In the genomic region with DNA sequence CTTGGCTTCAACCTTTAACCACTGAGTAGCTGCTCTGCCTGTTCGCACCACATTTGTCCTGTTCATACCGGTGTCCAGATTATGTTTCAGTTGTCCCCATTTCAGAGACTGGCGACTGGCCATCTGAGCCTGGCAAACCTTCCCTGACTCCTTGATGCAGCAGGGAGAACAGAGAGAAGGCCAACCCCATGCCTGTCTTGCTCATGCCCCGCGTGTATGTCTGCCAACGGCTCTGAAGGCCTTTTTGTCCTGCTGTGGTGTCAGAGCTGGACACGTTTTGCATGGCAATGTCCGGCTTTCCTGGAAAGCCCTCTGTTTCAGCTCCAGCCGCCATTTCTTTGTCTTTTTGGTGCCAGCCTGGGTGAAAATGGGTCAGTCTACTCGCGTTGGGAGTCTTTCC, we compare ENCODE assay signal across 8 mouse cellular contexts.
DNase-seq lines count a peak whose midpoint lies in the region; ATAC-seq and TF ChIP-seq lines count a peak whose summit lies in the region.

No protein-coding gene starts in this region.

- no peak overlapping the region for H3K9ac ChIP-seq in forebrain, embryonic 14.5 days (ENCODE audit: low read length)
- H3K9ac ChIP-seq in forebrain, embryonic 12.5 days: no peak overlapping the region

- no peak overlapping the region; the same call in 1 of the 2 replicates for H3K27ac ChIP-seq in forebrain, embryonic 14.5 days (ENCODE audit: low read depth, low read length)
- H3K27ac ChIP-seq in forebrain, embryonic 12.5 days: no peak overlapping the region
- H3K27ac ChIP-seq in cerebellum, adult 2 months (ENCODE audit: insufficient read depth, low read length): no peak overlapping the region

- no peak for TF ChIP-seq POLR2A in cerebellum, adult 2 months (IDR thresholded peaks at IDR 0.05; ENCODE audit: borderline replicate concordance, insufficient read depth, low read length)

- peak; percentile 37 for ATAC-seq in forebrain, embryonic 14.5 days
- no peak for ATAC-seq in forebrain, embryonic 12.5 days (ENCODE audit: low FRiP score)
- no peak for ATAC-seq in CD4-positive, CD25-positive, alpha-beta regulatory T cell, adult 4 months

- DNase-seq in forebrain, embryonic 14.5 days (ENCODE audit: low spot score): peak; percentile 7
- DNase-seq in cerebellum, adult 2 months: peak; percentile 82 to 89
- DNase-seq in gastrocnemius, postnatal 10 days: peak; percentile 61
- DNase-seq in left cerebral cortex, postnatal 25 days (ENCODE audit: low spot score in 2 of 2): peak; percentile 26 to 71
- DNase-seq in spleen, postnatal 4 days (ENCODE audit: low spot score in 2 of 2): no peak
- no peak for DNase-seq in urinary bladder, adult 18-20 months (ENCODE audit: low spot score in 2 of 2)

- WGBS in forebrain, embryonic 14.5 days: 81% methylated on average over 11 of the region's 11 CpGs
- 93% methylated on average over 11 of the region's 11 CpGs for WGBS in forebrain, embryonic 12.5 days
- 5% methylated on average over 11 of the region's 11 CpGs for WGBS in cerebellum, adult 2 months

- no peaks in the 10 kb centered on the region for H3K27me3 ChIP-seq in forebrain, embryonic 14.5 days (replicated peaks; ENCODE audit: control insufficient read depth, insufficient read depth, low read length)
- no peaks in the 10 kb centered on the region for H3K27me3 ChIP-seq in forebrain, embryonic 12.5 days
- no peaks in the 10 kb centered on the region for H3K27me3 ChIP-seq in cerebellum, adult 2 months (ENCODE audit: control insufficient read depth, insufficient read depth, low read length)

- no peaks in the 10 kb centered on the region for H3K9me3 ChIP-seq in forebrain, embryonic 14.5 days (replicated peaks; ENCODE audit: control insufficient read depth, low read length)
- H3K9me3 ChIP-seq in forebrain, embryonic 12.5 days: no peaks in the 10 kb centered on the region

- H3K4me2 ChIP-seq in forebrain, embryonic 14.5 days (ENCODE audit: low read length): no peak overlapping the region
- no peak overlapping the region for H3K4me2 ChIP-seq in forebrain, embryonic 12.5 days

- intact Hi-C loops in left cerebral cortex, postnatal 25 days (cut with DNase I): no loop called here

- H3K4me1 ChIP-seq in forebrain, embryonic 14.5 days (ENCODE audit: control insufficient read depth, insufficient read depth, low read length): no peaks in the 10 kb centered on the region
- H3K4me1 ChIP-seq in forebrain, embryonic 12.5 days: peaks cover 4% of the 10 kb centered on the region; the same call in 1 of the 2 replicates
- H3K4me1 ChIP-seq in cerebellum, adult 2 months (ENCODE audit: control insufficient read depth, insufficient read depth, low read length): peaks cover 3% of the 10 kb centered on the region

- no peak overlapping the region for H3K4me3 ChIP-seq in forebrain, embryonic 14.5 days (ENCODE audit: low read depth, low read length)
- no peak overlapping the region for H3K4me3 ChIP-seq in forebrain, embryonic 12.5 days (replicated peaks)
- H3K4me3 ChIP-seq in cerebellum, adult 2 months (replicated peaks; ENCODE audit: insufficient read depth, low read depth, low read length): no peak overlapping the region

- no peaks in the 10 kb centered on the region for H3K36me3 ChIP-seq in forebrain, embryonic 14.5 days (ENCODE audit: control insufficient read depth, insufficient read depth, low read length)
- no peaks in the 10 kb centered on the region for H3K36me3 ChIP-seq in forebrain, embryonic 12.5 days (replicated peaks)

- no peak for TF ChIP-seq CTCF in cerebellum, adult 2 months (IDR thresholded peaks at IDR 0.05; ENCODE audit: borderline replicate concordance, insufficient read depth, low read depth, low read length)

Comparison
In these comparisons a context has a peak if more than half of its experiments do, and no peak if none do; other contexts are left out.
1. DNase-seq: peak in forebrain, embryonic 14.5 days (single experiment), cerebellum, adult 2 months (2 of 2), gastrocnemius, postnatal 10 days (single experiment) and left cerebral cortex, postnatal 25 days (2 of 2); none in spleen, postnatal 4 days (0 of 2) and urinary bladder, adult 18-20 months (0 of 2).